Mouse (Mus musculus) cerebellum, adult 2 months (tissue): ENCODE data around the gene Zfp334. TPM values are rescaled to one million over a fixed set of nuclear protein-coding genes. Genes with fewer than 3 reads are reported as not detected.
A peak's percentile ranks its signal among the peaks of the same experiment; 100 is the strongest.

Source experiments
- DNase-seq, 2 experiments: peaks; one replicate each; pipeline ENCODE4 v3.0.0; 2021
- H3K27ac ChIP-seq: fragments of 200-500 bp; 2 replicates; pipeline ENCODE4 v1.5.1; 2012; ENCODE audit warnings: low read length, control low read depth, inconsistent platforms; ENCODE audit not compliant: insufficient read depth
- H3K27me3 ChIP-seq: fragments of 200-500 bp; 2 replicates; pipeline ENCODE4 v1.6.1; 2012; ENCODE audit warnings: inconsistent platforms, mild to moderate bottlenecking, low read length, moderate library complexity; ENCODE audit not compliant: control insufficient read depth, insufficient read depth
- H3K4me1 ChIP-seq: fragments of 200-500 bp; 2 replicates; pipeline ENCODE4 v1.6.1; 2011; ENCODE audit warnings: low read length; ENCODE audit not compliant: control insufficient read depth, insufficient read depth
- H3K4me3 ChIP-seq: fragments of 200-500 bp; replicated peaks from 2 replicates; pipeline ENCODE3; 2011; ENCODE audit warnings: mild to moderate bottlenecking, low read depth, low read length, control low read depth; ENCODE audit not compliant: insufficient read depth
- CTCF ChIP-seq: fragments of 200-500 bp; IDR thresholded peaks from 2 replicates; pipeline ENCODE4 v1.5.1; 2011; ENCODE audit warnings: low read depth, mild to moderate bottlenecking, control low read depth, low read length, moderate library complexity, borderline replicate concordance; ENCODE audit not compliant: insufficient read depth
- POLR2A ChIP-seq: fragments of 200-500 bp; IDR thresholded peaks from 2 replicates; pipeline ENCODE4 v1.6.1; 2011; ENCODE audit warnings: low read length, control low read depth, borderline replicate concordance; ENCODE audit not compliant: insufficient read depth
- WGBS: fragments of 180-500 bp; shearing (Covaris S2); methylation state at CpG from one replicate; pipeline ENCODE4 v1.1.7; 2018; 5-methylcytosine and 5-hydroxymethylcytosine counted together
- polyA plus RNA-seq: library from polyadenylated mRNA; depleted of rRNA; stranded (reverse); fragments of >200 nt; gene quantifications from 2 replicates; pipeline ENCODE4 v1.2.3, GENCODE M21; 2012

The Zfp334 gene
- polyA plus RNA-seq, 1 experiment = 10.6 TPM

GRCm38 (mm10) chr2:165349466-165349865 lies 38.6 kb downstream of the Zfp334 start:
- H3K27ac ChIP-seq = no peak overlapping the region
- peak; percentile 64 for TF ChIP-seq CTCF
- TF ChIP-seq POLR2A = no peak
- no peaks in the 10 kb centered on the region for H3K27me3 ChIP-seq
- DNase-seq = peak; percentile 50 to 55
- no peak overlapping the region for H3K4me3 ChIP-seq
- 30% methylated on average over 8 of the region's 8 CpGs for WGBS
- H3K4me1 ChIP-seq = no peaks in the 10 kb centered on the region

- Histone ChIP-seq H3K4me3 (no peak overlapping the region), H3K27me3 (no peaks in the 10 kb centered on the region), H3K4me1 (no peaks in the 10 kb centered on the region), H3K27ac (no peak overlapping the region)
- 92% methylated on average over 5 of the region's 5 CpGs for WGBS
- DNase-seq = no peak
- TF ChIP-seq CTCF (no peak), POLR2A (no peak)
These were observed 41.9 kb downstream of the Zfp334 start for GRCm38 (mm10) chr2:165346180-165346579.

- H3K27ac ChIP-seq = no peak overlapping the region
- H3K4me3 ChIP-seq = no peak overlapping the region
- TF ChIP-seq CTCF = peak; percentile 79
- no peak for TF ChIP-seq POLR2A
- WGBS = 50% methylated on average over 3 of the region's 3 CpGs
- H3K27me3 ChIP-seq = no peaks in the 10 kb centered on the region
- no peaks in the 10 kb centered on the region for H3K4me1 ChIP-seq
- DNase-seq = peak; percentile 60 to 71
These were observed 50.9 kb downstream of the Zfp334 start for GRCm38 (mm10) chr2:165337191-165337590.

- no peak overlapping the region for H3K27ac ChIP-seq
- no peak for DNase-seq
- TF ChIP-seq CTCF (no peak), POLR2A (no peak)
- peaks cover under 1% of the 10 kb centered on the region; the same call in 1 of the 2 replicates for H3K4me1 ChIP-seq
- WGBS = 50% methylated on average over 14 of the region's 14 CpGs
- H3K27me3 ChIP-seq = no peaks in the 10 kb centered on the region
- no peak overlapping the region for H3K4me3 ChIP-seq
These were observed 55.3 kb downstream of the Zfp334 start for GRCm38 (mm10) chr2:165332610-165333210.

- Histone ChIP-seq H3K27ac (no peak overlapping the region), H3K4me1 (peaks cover 7% of the 10 kb centered on the region; the same call in 1 of the 2 replicates), H3K4me3 (no peak overlapping the region), H3K27me3 (no peaks in the 10 kb centered on the region)
- no peak for TF ChIP-seq POLR2A
- no peak for TF ChIP-seq CTCF
- 72% methylated on average over 3 of the region's 3 CpGs for WGBS
- no peak for DNase-seq
These were observed 58.4 kb downstream of the Zfp334 start for GRCm38 (mm10) chr2:165329703-165330102.

GRCm38 (mm10) chr2:165328746-165329145 lies 59.3 kb downstream of the Zfp334 start:
- Histone ChIP-seq H3K4me3 (no peak overlapping the region), H3K4me1 (peaks cover 15% of the 10 kb centered on the region; the same call in 1 of the 2 replicates), H3K27ac (no peak overlapping the region), H3K27me3 (no peaks in the 10 kb centered on the region)
- no peak for DNase-seq
- TF ChIP-seq CTCF = no peak
- WGBS = 82% methylated on average over 5 of the region's 5 CpGs

GRCm38 (mm10) chr2:165327386-165327785 lies 60.7 kb downstream of the Zfp334 start:
- TF ChIP-seq POLR2A (no peak), CTCF (no peak)
- H3K4me1 ChIP-seq = peaks cover 28% of the 10 kb centered on the region; the same call in 1 of the 2 replicates
- 26% methylated on average over 7 of the region's 7 CpGs for WGBS
- peak overlapping the region; percentile 14 for H3K4me3 ChIP-seq
- peak overlapping the region; percentile 82; the same call in 1 of the 2 replicates for H3K27ac ChIP-seq
- no peaks in the 10 kb centered on the region for H3K27me3 ChIP-seq
- DNase-seq = peak in 1 of 2 experiments; percentile 35

- TF ChIP-seq POLR2A (peak; percentile 75), CTCF (no peak)
- WGBS = 1% methylated on average over 55 of the region's 55 CpGs
- peak; percentile 99 for DNase-seq
- H3K4me3 ChIP-seq = peak within 1 kb of the TSS; percentile 78
- peaks cover 36% of the 10 kb centered on the region for H3K4me1 ChIP-seq
- H3K27me3 ChIP-seq = no peaks in the 10 kb centered on the region
- H3K27ac ChIP-seq = peak within 1 kb of the TSS; percentile 82
These were observed 61.5 kb downstream of the Zfp334 start, which contains the start of gene Elmo2 for GRCm38 (mm10) chr2:165326304-165327190. TSS of gene Elmo2 (minus strand) at chr2:165326479.
